Mouse (Mus musculus) midbrain, embryonic 15.5 days (tissue): ENCODE measurements around the gene Uxs1. TPM values are rescaled to one million over a fixed set of nuclear protein-coding genes. Genes with fewer than 3 reads are reported as not detected.
A peak's percentile ranks its signal among the peaks of the same experiment; 100 is the strongest.

Experiments used
- ATAC-seq: fragments of 200-750 bp; cut with Nextera tagmentation; replicated peaks from 2 replicates; pipeline ENCODE4 v1.8.0; 2017; ENCODE audit warnings: moderate TSS enrichment
- H3K27ac ChIP-seq: fragments of 300-500 bp; sonication (generic); 2 replicates; pipeline ENCODE4 v1.5.1; 2015; ENCODE audit warnings: mild to moderate bottlenecking, inconsistent platforms
- H3K27me3 ChIP-seq: fragments of 300-500 bp; sonication (generic); replicated peaks from 2 replicates; pipeline ENCODE4 v1.6.1; 2015; ENCODE audit warnings: inconsistent platforms
- H3K36me3 ChIP-seq: fragments of 300-500 bp; sonication (generic); replicated peaks from 2 replicates; pipeline ENCODE4 v1.6.1; 2015; ENCODE audit warnings: inconsistent platforms
- H3K4me1 ChIP-seq: fragments of 300-500 bp; sonication (generic); 2 replicates; pipeline ENCODE4 v1.6.1; 2015; ENCODE audit warnings: inconsistent platforms
- H3K4me2 ChIP-seq: fragments of 300-500 bp; sonication (generic); 2 replicates; pipeline ENCODE4 v1.6.1; 2015; ENCODE audit warnings: inconsistent platforms, mild to moderate bottlenecking, moderate library complexity
- H3K4me3 ChIP-seq: fragments of 300-500 bp; sonication (generic); 2 replicates; pipeline ENCODE4 v1.5.1; 2015; ENCODE audit warnings: mild to moderate bottlenecking, inconsistent platforms
- H3K9ac ChIP-seq: fragments of 300-500 bp; sonication (generic); 2 replicates; pipeline ENCODE4 v1.6.1; 2015; ENCODE audit warnings: mild to moderate bottlenecking, inconsistent platforms
- H3K9me3 ChIP-seq: fragments of 300-500 bp; sonication (generic); 2 replicates; pipeline ENCODE4 v1.6.1; 2016; ENCODE audit warnings: inconsistent platforms
- WGBS: fragments of 180-500 bp; shearing (Covaris S2); methylation state at CpG from one replicate; pipeline ENCODE4 v1.1.7; 2015; ENCODE audit warnings: mixed read lengths; 5-methylcytosine and 5-hydroxymethylcytosine counted together
- polyA plus RNA-seq: library from polyadenylated mRNA; unstranded; fragments of >200 nt; fragmentation: Nextera tagmentation; extraction: Ambion mirVana; gene quantifications from 2 replicates; pipeline ENCODE4 v1.2.1, GENCODE M21; 2015

Gene Uxs1
- 16.4 and 18.6 TPM in 2 replicates for polyA plus RNA-seq

DNA sequence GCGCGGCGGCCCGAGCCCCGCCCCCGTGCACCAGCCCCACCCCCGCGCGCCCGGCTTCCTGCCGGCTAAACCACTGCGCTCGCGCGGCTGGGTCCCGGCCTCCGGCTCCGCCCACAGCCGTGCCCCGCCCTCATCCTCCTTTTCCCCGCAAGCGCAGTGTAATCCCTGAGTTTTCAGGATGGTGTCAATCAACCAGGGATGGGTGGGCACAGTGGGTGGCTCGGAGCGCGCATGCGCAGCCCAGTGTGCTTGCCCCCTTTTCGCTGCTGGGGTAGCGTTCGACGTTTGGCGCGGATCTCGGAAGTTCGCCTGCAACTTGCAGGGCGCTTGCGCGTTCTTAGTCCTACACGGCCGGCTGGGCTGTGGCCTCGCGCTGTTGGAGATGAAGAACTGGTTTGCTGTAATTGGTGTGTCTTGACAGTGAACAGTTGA, at the start of gene Uxs1:
Gene Uxs1 (minus strand): TSS at position 38 of the 432 bp plus-strand sequence.
- H3K9me3 ChIP-seq: no peaks in the 10 kb centered on the region
- H3K4me1 ChIP-seq: peaks cover 26% of the 10 kb centered on the region
- no peaks in the 10 kb centered on the region for H3K27me3 ChIP-seq
- no peaks in the 10 kb centered on the region for H3K36me3 ChIP-seq
- WGBS: under 1% methylated on average over 41 of the region's 41 CpGs
- peak within 1 kb of the TSS; percentile 82 for H3K4me2 ChIP-seq
- peak; percentile 98 for ATAC-seq
- H3K9ac ChIP-seq: peak within 1 kb of the TSS; percentile 69
- peak within 1 kb of the TSS; percentile 91 for H3K27ac ChIP-seq
- H3K4me3 ChIP-seq: peak within 1 kb of the TSS; percentile 80

DNA sequence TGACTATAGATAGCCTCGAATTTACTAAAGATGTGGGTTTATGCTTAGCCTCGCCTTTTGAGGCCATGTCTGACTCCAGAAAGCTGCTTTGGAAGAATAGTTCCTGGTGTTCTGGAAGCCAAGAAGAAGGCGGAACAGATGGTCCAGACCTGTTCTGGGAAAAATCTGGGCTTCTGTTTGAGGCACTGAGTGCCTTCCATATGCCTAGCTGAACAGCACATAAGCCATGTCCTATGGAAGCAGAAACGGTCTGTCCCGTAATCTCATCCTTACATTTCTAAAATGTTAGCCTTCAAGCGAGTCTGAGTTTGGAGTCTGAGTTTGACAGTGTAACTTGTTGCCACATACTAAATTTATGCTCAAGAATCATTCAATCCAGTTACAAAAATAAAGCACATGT, 49.6 kb upstream of the Uxs1 start:
- Histone ChIP-seq H3K36me3 (no peaks in the 10 kb centered on the region), H3K9ac (no peak overlapping the region), H3K9me3 (no peaks in the 10 kb centered on the region), H3K4me3 (no peak overlapping the region), H3K4me1 (no peaks in the 10 kb centered on the region), H3K27me3 (no peaks in the 10 kb centered on the region), H3K4me2 (no peak overlapping the region), H3K27ac (no peak overlapping the region)
- 89% methylated on average over 6 of the region's 6 CpGs for WGBS
- no peak for ATAC-seq

DNA sequence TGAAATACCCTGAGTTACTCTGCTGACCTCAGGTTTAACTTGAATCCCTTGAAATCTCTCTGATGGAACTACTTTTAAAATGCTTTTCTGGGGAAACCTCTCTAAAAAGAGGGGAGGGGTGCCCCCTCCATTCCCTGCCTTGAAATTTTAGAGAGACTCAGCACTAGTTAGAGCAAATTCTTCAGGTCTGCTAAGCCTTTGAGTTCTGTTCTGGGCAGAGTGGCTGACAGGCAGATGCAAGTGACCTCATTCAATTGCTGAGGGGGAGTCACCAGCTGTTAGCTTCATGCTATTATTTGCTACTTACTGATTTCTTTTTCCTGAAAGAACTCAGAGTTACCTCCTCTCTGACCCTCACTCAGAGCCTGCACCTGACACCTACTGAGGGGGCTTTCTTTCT, 43.5 kb upstream of the Uxs1 start:
- Histone ChIP-seq H3K4me2 (no peak overlapping the region), H3K27ac (no peak overlapping the region), H3K4me1 (no peaks in the 10 kb centered on the region), H3K9me3 (no peaks in the 10 kb centered on the region), H3K4me3 (no peak overlapping the region), H3K27me3 (no peaks in the 10 kb centered on the region), H3K9ac (no peak overlapping the region), H3K36me3 (no peaks in the 10 kb centered on the region)
- no peak; the same call in 1 of the 2 replicates for ATAC-seq

DNA sequence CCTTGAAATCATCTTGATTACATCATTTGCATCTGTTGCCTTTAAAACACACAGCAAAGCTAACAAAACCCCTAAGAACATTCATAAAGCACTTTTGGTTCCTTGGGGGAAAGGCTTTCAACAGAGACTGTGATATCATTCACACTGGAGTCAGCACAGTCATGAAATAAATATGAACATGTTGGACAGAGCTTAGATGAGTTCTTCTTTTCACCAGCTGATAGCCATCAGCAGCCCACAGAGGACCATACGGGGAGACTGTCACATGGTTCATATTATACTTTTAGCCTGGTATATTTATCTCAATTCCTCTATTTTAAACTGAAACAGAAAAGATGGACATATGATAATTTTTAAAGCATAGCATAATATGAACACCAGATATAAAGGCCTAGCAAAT, 40.9 kb upstream of the Uxs1 start:
- H3K4me3 ChIP-seq: no peak overlapping the region
- no peaks in the 10 kb centered on the region for H3K4me1 ChIP-seq
- no peak overlapping the region for H3K9ac ChIP-seq
- ATAC-seq: no peak
- no peaks in the 10 kb centered on the region for H3K36me3 ChIP-seq
- no peak overlapping the region for H3K27ac ChIP-seq
- H3K27me3 ChIP-seq: no peaks in the 10 kb centered on the region
- no peak overlapping the region for H3K4me2 ChIP-seq
- no peaks in the 10 kb centered on the region for H3K9me3 ChIP-seq
- WGBS: 78% methylated on average over 1 of the region's 1 CpGs

DNA sequence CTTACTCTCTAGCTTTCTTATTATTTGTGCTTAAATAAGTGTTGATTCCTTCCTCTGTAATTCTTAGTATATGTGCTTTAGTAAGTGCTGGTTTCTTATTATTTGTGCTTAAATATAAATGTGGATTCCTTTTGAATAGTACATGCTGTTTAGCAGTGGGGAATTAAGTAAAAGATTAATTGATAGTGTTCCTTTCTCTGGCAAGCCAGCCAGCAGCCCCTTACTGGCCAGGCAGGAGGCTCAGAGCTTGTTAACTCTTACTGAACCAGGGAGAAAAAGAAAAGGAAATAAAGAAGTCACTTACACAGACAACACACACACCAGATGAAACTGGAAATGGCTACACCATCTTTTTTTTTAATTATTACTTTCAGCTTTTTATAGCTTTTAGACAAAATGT, 37.2 kb upstream of the Uxs1 start:
- Histone ChIP-seq H3K27ac (no peak overlapping the region), H3K4me2 (no peak overlapping the region), H3K9ac (no peak overlapping the region), H3K27me3 (no peaks in the 10 kb centered on the region), H3K4me3 (no peak overlapping the region), H3K4me1 (no peaks in the 10 kb centered on the region), H3K9me3 (no peaks in the 10 kb centered on the region), H3K36me3 (no peaks in the 10 kb centered on the region)
- ATAC-seq: no peak

DNA sequence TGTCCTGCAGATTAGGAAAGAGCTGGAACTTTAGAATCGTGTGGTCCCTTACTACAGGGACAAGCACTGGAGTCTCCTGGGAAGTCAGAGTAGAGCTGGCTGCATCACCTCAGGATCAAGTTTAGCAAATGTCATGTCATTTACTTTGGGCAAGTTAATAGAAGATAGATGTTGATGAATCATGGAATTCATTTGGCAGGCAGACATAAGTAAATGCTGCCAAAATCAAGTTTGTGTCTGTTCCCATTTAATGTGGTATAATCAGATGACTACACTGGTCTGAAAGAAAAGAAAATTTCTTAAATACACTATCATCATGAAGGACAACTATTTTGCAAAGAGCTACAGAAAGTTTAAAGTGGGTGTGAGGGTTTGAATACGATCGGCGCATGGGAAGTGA, 35.0 kb upstream of the Uxs1 start:
- Histone ChIP-seq H3K36me3 (no peaks in the 10 kb centered on the region), H3K9me3 (no peaks in the 10 kb centered on the region), H3K9ac (no peak overlapping the region), H3K4me2 (no peak overlapping the region), H3K27ac (no peak overlapping the region), H3K4me3 (no peak overlapping the region), H3K4me1 (no peaks in the 10 kb centered on the region), H3K27me3 (no peaks in the 10 kb centered on the region)
- WGBS: 94% methylated on average over 4 of the region's 4 CpGs
- ATAC-seq: no peak

DNA sequence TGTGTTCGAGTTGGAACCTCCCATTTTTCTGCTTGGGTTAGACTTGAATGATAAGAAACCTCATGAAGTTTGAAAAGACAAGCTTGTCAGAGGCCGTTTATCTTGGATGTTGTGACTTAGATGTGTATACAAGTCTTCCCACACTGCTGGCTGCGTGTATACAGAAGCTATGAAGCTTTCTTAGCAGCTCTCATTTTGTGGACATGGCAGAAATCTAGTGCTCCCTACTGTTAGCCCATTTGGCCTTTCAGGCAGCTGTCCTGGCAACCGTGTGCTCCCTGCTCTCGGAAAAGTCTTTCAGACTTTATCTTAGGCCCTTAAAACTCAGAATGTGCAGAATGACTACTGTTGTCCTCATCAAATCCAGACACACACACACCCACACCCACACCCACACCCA, 31.4 kb upstream of the Uxs1 start:
- no peaks in the 10 kb centered on the region for H3K4me1 ChIP-seq
- no peaks in the 10 kb centered on the region for H3K9me3 ChIP-seq
- H3K9ac ChIP-seq: no peak overlapping the region
- no peak overlapping the region for H3K27ac ChIP-seq
- WGBS: 78% methylated on average over 5 of the region's 5 CpGs
- H3K4me2 ChIP-seq: no peak overlapping the region
- no peaks in the 10 kb centered on the region for H3K27me3 ChIP-seq
- no peak overlapping the region for H3K4me3 ChIP-seq
- no peak for ATAC-seq
- H3K36me3 ChIP-seq: no peaks in the 10 kb centered on the region

DNA sequence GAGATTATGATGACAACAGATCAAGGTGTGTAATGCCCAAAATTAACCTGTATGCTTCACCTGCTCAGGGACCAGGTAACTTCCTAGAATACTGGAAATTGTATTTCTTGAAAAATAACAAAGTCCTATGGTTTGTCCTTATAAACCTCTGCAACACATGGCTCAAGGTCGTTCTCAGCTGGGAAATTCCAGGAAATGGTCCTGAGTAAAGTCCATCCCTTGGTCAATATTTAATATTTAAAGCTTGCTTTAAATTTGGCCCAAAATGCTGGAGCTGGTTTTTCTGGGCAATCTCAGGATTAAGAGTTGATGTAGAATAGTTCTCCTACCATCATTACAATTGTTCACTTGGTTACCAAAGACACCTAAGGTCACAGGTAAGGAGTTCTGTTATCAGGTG, 30.1 kb upstream of the Uxs1 start:
- Histone ChIP-seq H3K27me3 (no peaks in the 10 kb centered on the region), H3K4me3 (no peak overlapping the region), H3K4me2 (no peak overlapping the region), H3K27ac (no peak overlapping the region), H3K36me3 (no peaks in the 10 kb centered on the region), H3K9me3 (no peaks in the 10 kb centered on the region), H3K4me1 (no peaks in the 10 kb centered on the region), H3K9ac (no peak overlapping the region)
- 92% methylated on average over 1 of the region's 1 CpGs for WGBS
- ATAC-seq: no peak

DNA sequence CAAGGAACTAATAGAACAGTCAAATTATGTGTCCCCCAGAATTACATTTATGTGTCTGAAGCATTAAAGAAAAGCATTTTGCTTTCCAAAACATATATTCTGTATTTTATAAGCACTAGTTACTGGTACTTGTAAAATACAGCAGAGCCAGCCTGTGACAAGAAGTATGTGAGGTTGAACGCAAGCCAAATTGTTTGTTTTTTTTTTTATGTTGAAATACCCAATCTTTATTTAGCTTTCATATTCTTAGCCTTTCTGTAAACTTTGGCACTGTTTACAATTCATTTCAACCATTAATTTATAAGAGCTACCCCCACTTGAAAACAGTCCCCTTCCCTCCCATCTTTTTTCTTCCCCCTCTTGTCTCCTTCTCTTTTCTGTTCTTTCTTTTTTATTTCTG, 28.0 kb upstream of the Uxs1 start:
- Histone ChIP-seq H3K36me3 (no peaks in the 10 kb centered on the region), H3K4me3 (no peak overlapping the region), H3K4me1 (no peaks in the 10 kb centered on the region), H3K9me3 (no peaks in the 10 kb centered on the region), H3K27me3 (no peaks in the 10 kb centered on the region), H3K9ac (no peak overlapping the region), H3K27ac (no peak overlapping the region), H3K4me2 (no peak overlapping the region)
- WGBS: 82% methylated on average over 1 of the region's 1 CpGs
- no peak for ATAC-seq

DNA sequence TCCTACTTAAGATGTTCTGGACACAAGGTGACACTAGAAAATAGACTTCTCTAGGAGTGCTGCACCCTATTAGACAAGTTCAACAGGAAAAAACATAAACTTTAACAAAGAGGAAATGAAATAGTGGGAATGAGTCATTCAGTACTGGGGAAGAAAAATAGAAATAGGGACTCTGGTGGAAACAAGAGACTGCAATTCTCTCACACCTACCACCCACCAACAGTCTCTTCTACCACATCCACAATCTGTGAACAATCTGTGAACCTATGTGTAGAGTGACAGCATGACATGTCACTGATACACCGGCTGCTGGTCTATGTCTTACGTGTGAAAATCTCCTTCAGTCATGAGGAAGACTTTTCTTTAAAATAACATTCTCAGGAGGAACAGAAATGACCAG, 15.8 kb upstream of the Uxs1 start:
- 91% methylated on average over 2 of the region's 2 CpGs for WGBS
- no peaks in the 10 kb centered on the region for H3K36me3 ChIP-seq

DNA sequence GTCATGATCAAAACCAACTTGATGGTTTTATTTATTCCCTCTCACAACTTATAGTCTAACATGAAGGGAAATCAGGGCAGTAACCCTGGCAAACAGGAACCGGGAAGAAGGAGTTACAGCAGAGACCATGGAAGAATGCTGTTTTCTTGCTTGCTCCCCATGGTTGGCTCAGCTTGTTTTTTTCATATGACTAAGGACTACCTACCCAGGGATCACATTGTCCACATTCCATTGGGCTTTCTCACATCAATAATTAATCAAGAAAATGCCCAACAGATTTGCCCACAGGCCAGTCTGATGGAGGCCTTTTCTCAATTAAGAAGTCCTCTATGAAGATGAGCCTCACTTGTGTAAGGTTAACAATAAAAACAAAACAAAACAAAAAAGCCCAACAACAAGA, 9.6 kb upstream of the Uxs1 start:
- 91% methylated on average over 1 of the region's 1 CpGs for WGBS
- no peak for ATAC-seq

More for the DNA sequence above, 15.8 kb upstream of the Uxs1 start:
- ATAC-seq: no peak
- Histone ChIP-seq H3K4me1 (no peaks in the 10 kb centered on the region), H3K27me3 (no peaks in the 10 kb centered on the region), H3K4me3 (no peak overlapping the region), H3K27ac (no peak overlapping the region), H3K9ac (no peak overlapping the region), H3K9me3 (no peaks in the 10 kb centered on the region), H3K4me2 (no peak overlapping the region)

DNA sequence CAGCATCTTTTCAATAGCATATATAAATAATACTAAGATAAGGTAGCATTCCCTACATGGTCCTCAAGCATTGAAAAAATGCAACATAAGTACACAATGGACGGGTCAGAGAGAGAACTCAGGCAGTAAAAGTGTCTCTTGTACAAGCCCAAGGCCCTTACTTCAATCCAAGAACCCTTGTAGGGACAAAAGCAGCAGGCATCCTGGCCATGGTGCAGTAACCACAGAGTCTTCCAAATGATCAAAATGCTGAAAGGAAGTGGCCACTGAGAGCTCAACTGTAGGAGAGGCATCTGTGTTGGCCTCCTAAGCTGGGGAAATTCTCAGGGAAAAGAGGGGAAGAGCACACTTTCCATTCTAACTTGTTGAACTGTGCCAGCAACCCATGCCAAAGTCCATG, 2.5 kb upstream of the Uxs1 start:
- Histone ChIP-seq H3K27ac (no peak overlapping the region), H3K27me3 (no peaks in the 10 kb centered on the region), H3K9ac (no peak overlapping the region), H3K9me3 (no peaks in the 10 kb centered on the region), H3K4me2 (no peak overlapping the region), H3K4me3 (no peak overlapping the region), H3K4me1 (peaks cover 16% of the 10 kb centered on the region), H3K36me3 (no peaks in the 10 kb centered on the region)
- ATAC-seq: no peak
- WGBS: 83% methylated on average over 1 of the region's 1 CpGs

More for the DNA sequence above, 9.6 kb upstream of the Uxs1 start:
- Histone ChIP-seq H3K36me3 (no peaks in the 10 kb centered on the region), H3K9ac (no peak overlapping the region), H3K27me3 (no peaks in the 10 kb centered on the region), H3K4me1 (no peaks in the 10 kb centered on the region), H3K4me3 (no peak overlapping the region), H3K9me3 (no peaks in the 10 kb centered on the region), H3K27ac (no peak overlapping the region), H3K4me2 (no peak overlapping the region)

DNA sequence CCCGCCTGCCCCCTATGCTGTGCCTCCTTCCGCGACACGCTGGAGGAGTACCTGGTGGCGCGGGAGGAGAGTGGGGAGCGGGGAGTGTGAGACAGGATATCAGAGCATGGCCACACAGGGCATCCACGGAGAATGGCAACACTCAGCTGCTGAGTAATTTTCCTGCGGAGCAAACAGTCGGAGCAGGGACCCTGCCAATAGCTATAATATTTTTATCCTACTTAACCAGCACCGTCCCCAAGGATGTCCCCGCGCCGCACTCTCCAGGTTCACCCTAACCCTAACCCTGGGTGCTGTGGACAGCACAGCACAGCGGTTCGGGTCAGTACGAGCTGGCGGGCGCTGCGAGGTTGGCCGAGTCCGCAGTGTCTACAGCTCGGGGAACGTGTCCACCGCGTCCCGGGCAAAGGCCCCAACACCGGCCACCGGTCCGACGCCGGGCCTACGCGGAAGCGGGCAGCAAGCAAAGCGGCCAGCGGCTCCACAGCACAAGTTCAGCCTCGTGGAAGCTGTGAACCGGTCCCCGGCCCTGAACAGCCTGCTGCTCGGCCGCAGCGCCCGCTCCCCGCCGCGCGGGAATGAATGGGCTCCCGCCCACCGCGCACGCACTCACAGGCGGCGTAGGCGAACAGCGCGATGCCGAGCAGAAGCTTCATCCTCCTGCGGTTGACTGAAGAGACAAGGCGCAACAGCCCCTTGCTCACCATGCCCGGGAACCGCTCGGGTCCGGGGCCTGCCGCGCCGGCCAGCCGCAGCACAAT, 418 bp downstream of the Uxs1 start:
- ATAC-seq: peak; percentile 87
- H3K36me3 ChIP-seq: no peaks in the 10 kb centered on the region
- under 1% methylated on average over 68 of the region's 68 CpGs for WGBS
- peaks cover 26% of the 10 kb centered on the region for H3K4me1 ChIP-seq
- H3K9me3 ChIP-seq: no peaks in the 10 kb centered on the region
- peak overlapping the region; percentile 82 for H3K4me2 ChIP-seq
- peak overlapping the region; percentile 80 for H3K4me3 ChIP-seq
- H3K9ac ChIP-seq: peak overlapping the region; percentile 69
- peak overlapping the region; percentile 91 for H3K27ac ChIP-seq
- no peaks in the 10 kb centered on the region for H3K27me3 ChIP-seq
